Mouse (Mus musculus) mesoderm, embryonic 11.5 days (tissue): ENCODE results near the gene Gse1.

Experiments
- DNase-seq: peaks from one replicate; pipeline ENCODE4 v3.0.0-alpha.2; 2012; ENCODE audit warnings: low read depth, low spot score

Gse1 gene

GRCm38 (mm10) chr8:120476711-120477575, 248.7 kb downstream of the Gse1 start:
- no peak for DNase-seq

GRCm38 (mm10) chr8:120478754-120479153, 250.5 kb downstream of the Gse1 start:
- DNase-seq, result no peak

GRCm38 (mm10) chr8:120479691-120480090, 251.4 kb downstream of the Gse1 start:
- no peak for DNase-seq

- no peak for DNase-seq
These were observed 253.9 kb downstream of the Gse1 start for GRCm38 (mm10) chr8:120482015-120482689.

GRCm38 (mm10) chr8:120484460-120484859, 256.2 kb downstream of the Gse1 start:
- DNase-seq, result no peak

GRCm38 (mm10) chr8:120485116-120485515, 256.9 kb downstream of the Gse1 start:
- no peak for DNase-seq

- DNase-seq, result no peak
These were observed 257.6 kb downstream of the Gse1 start for GRCm38 (mm10) chr8:120485551-120486476.

- peak; percentile 76 for DNase-seq
These were observed 258.5 kb downstream of the Gse1 start for GRCm38 (mm10) chr8:120486477-120487376.

- DNase-seq, result no peak
These were observed 259.1 kb downstream of the Gse1 start for GRCm38 (mm10) chr8:120487377-120487728.

- peak; percentile 88 for DNase-seq
These were observed 259.7 kb downstream of the Gse1 start for GRCm38 (mm10) chr8:120487729-120488510.

GRCm38 (mm10) chr8:120488636-120489131, 260.4 kb downstream of the Gse1 start:
- DNase-seq, result no peak

GRCm38 (mm10) chr8:120489142-120489754, 261.0 kb downstream of the Gse1 start:
- DNase-seq, result no peak

GRCm38 (mm10) chr8:120489771-120490281, 261.6 kb downstream of the Gse1 start:
- no peak for DNase-seq

GRCm38 (mm10) chr8:120490354-120491141, 262.3 kb downstream of the Gse1 start:
- no peak for DNase-seq

GRCm38 (mm10) chr8:120491166-120491793, 263.0 kb downstream of the Gse1 start:
- DNase-seq, result no peak

GRCm38 (mm10) chr8:120492193-120492880, 264.1 kb downstream of the Gse1 start:
- DNase-seq, result no peak

GRCm38 (mm10) chr8:120492881-120493220, 264.6 kb downstream of the Gse1 start:
- no peak for DNase-seq
